Mouse (Mus musculus) hindbrain, embryonic 12.5 days (tissue): Measurements from ENCODE around the gene Fosl1. TPM values are rescaled to one million over a fixed set of nuclear protein-coding genes. Genes with fewer than 3 reads are reported as not detected.

ENCODE experiments used
- ATAC-seq: fragments of 200-750 bp; cut with Nextera tagmentation; 2 replicates; pipeline ENCODE4 v1.8.0; 2017; ENCODE audit warnings: moderate TSS enrichment; ENCODE audit not compliant: low FRiP score
- H3K27ac ChIP-seq: fragments of 300-500 bp; sonication (generic); 2 replicates; pipeline ENCODE4 v1.5.1; 2016; ENCODE audit warnings: mild to moderate bottlenecking
- H3K27me3 ChIP-seq: fragments of 300-500 bp; sonication (generic); 2 replicates; pipeline ENCODE4 v1.6.1; 2016; ENCODE audit warnings: mild to moderate bottlenecking
- H3K36me3 ChIP-seq: fragments of 300-500 bp; sonication (generic); 2 replicates; pipeline ENCODE4 v1.6.1; 2016; ENCODE audit warnings: mild to moderate bottlenecking
- H3K4me1 ChIP-seq: fragments of 300-500 bp; sonication (generic); 2 replicates; pipeline ENCODE4 v1.6.1; 2016
- H3K4me2 ChIP-seq: fragments of 300-500 bp; sonication (generic); replicated peaks from 2 replicates; pipeline ENCODE4 v1.6.1; 2016; ENCODE audit warnings: mild to moderate bottlenecking
- H3K4me3 ChIP-seq: fragments of 300-500 bp; sonication (generic); 2 replicates; pipeline ENCODE4 v1.5.1; 2016; ENCODE audit warnings: mild to moderate bottlenecking
- H3K9ac ChIP-seq: fragments of 300-500 bp; sonication (generic); 2 replicates; pipeline ENCODE4 v1.6.1; 2016; ENCODE audit warnings: mild to moderate bottlenecking, moderate library complexity
- H3K9me3 ChIP-seq: fragments of 300-500 bp; sonication (generic); replicated peaks from 2 replicates; pipeline ENCODE4 v1.6.1; 2016; ENCODE audit warnings: mild to moderate bottlenecking
- WGBS: fragments of 180-500 bp; shearing (Covaris S2); methylation state at CpG from one replicate; pipeline ENCODE4 v1.1.7; 2016; 5-methylcytosine and 5-hydroxymethylcytosine counted together
- polyA plus RNA-seq: library from polyadenylated mRNA; unstranded; fragments of >200 nt; fragmentation: Nextera tagmentation; extraction: Ambion mirVana; gene quantifications from 2 replicates; pipeline ENCODE4 v1.2.1, GENCODE M21; 2016

Gene Fosl1
- polyA plus RNA-seq, 1 experiment from 2014 or later, result not detected

DNA sequence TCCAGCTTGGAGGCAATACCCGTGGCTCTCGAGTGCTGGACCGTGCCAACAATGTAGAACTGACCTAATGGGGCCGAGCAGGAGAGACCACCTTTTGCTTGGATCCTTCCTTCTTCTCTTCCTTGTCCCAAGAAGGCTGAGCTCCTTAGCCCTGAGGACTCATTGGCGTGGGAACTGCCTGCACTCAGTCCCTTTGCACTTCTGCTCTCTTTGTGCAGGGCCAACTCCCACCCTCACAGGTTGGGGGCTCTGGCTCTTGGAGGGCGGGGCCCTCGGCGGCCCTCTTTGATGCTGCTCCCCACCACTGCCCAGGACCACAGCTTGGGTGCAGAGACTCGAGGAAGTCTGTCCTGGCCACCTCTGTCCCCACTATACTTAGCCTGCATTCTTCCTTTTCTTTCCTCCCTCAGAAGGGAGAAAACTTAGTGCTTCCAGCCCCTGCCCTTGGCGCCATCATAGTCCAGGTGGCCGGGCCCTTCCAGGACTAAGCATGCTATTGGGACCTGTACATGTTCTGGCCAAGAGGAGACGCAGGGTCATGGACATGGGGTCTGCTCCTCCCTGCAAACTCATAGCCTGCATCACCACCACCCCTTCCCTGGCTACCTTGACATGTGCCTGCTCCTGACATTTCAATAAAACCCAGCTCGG is 20.6 kb upstream of the Fosl1 start:
- WGBS, result 92% methylated on average over 13 of the region's 13 CpGs
- peaks cover 30% of the 10 kb centered on the region for H3K36me3 ChIP-seq
- H3K27me3 ChIP-seq, result no peaks in the 10 kb centered on the region
- ATAC-seq, result no peak
- H3K4me2 ChIP-seq, result peak overlapping the region; percentile 81
- H3K4me1 ChIP-seq, result peaks cover 36% of the 10 kb centered on the region
- H3K9me3 ChIP-seq, result no peaks in the 10 kb centered on the region
- H3K9ac ChIP-seq, result peak overlapping the region; percentile 90
- H3K27ac ChIP-seq, result no peak overlapping the region
- 0 out of 2 replicates have a peak overlapping the region, but pooled peaks have one; percentile 77 for H3K4me3 ChIP-seq

DNA sequence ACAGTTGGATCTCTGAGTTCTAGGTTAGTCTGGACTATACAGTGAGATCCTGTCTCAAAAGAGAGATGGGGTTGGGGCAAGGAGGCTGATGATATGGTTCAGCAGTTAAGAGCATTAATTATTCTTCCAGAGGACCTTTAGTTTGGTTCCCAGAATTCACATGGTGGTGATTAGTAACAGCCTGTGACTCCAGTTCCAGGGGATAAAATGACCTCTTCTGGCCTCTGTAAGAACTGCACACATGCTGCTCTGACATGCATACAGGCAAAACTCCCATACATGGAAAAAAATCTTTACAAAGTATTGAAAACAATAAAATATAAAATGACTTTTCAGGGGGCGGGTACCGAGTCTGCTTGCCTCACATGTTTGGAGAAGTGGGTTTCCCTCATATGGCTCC is 19.3 kb upstream of the Fosl1 start:
- no peak for ATAC-seq
- H3K36me3 ChIP-seq, result peaks cover 19% of the 10 kb centered on the region
- 89% methylated on average over 2 of the region's 2 CpGs for WGBS
- no peak overlapping the region for H3K4me2 ChIP-seq
- H3K27ac ChIP-seq, result no peak overlapping the region
- no peak overlapping the region for H3K9ac ChIP-seq
- no peaks in the 10 kb centered on the region for H3K27me3 ChIP-seq
- H3K4me3 ChIP-seq, result no peak overlapping the region
- peaks cover 32% of the 10 kb centered on the region for H3K4me1 ChIP-seq
- no peaks in the 10 kb centered on the region for H3K9me3 ChIP-seq

DNA sequence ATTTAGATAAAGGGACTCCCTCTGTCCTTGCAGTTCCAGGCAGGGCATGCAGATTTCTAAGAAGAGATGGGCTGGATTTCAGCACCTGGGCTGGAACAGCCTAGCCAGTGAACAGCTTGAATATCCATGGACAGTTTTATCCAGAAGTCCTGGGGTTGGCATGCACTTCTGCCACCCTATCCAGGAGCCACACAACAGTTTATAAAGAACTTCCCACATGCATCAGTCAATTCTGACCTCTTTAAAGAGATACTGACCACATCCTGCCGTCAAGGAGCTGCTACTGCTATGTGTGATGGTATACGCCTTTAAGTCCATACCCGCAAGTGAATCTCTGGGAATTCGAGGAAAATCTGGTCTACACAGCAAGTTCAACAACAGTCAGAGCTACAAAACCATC is 18.1 kb upstream of the Fosl1 start:
- Histone ChIP-seq H3K9ac (no peak overlapping the region), H3K4me2 (no peak overlapping the region), H3K4me3 (no peak overlapping the region), H3K36me3 (peaks cover 19% of the 10 kb centered on the region), H3K9me3 (no peaks in the 10 kb centered on the region), H3K4me1 (peaks cover 33% of the 10 kb centered on the region), H3K27me3 (peaks cover 3% of the 10 kb centered on the region; the same call in 1 of the 2 replicates), H3K27ac (no peak overlapping the region)
- ATAC-seq, result no peak
- 92% methylated on average over 4 of the region's 4 CpGs for WGBS

DNA sequence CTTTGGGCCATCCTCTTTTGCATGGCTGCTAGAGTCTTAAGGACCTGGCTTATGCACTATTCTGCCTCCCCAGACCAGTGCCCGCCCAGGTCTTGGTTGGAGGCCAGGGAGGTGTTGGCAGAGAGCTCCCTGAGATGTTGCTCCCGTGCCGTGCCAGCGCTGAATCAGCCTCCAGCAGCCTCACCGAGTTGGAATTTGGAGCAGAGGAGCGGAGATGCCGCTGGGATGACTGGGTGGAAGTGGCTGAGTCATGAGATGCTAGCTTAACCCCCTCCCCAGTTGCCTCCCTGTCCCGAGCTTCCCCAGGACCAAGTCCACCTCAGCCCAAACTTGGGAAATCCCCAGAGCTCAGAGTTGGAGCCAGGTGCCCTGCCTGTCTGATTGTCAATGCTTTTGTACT is 17.5 kb upstream of the Fosl1 start:
- Histone ChIP-seq H3K4me2 (no peak overlapping the region), H3K9me3 (no peaks in the 10 kb centered on the region), H3K4me1 (peaks cover 34% of the 10 kb centered on the region), H3K27me3 (peaks cover 5% of the 10 kb centered on the region; the same call in 1 of the 2 replicates), H3K9ac (no peak overlapping the region), H3K4me3 (no peak overlapping the region), H3K27ac (no peak overlapping the region), H3K36me3 (peaks cover 19% of the 10 kb centered on the region)
- WGBS, result 71% methylated on average over 8 of the region's 8 CpGs
- no peak for ATAC-seq

DNA sequence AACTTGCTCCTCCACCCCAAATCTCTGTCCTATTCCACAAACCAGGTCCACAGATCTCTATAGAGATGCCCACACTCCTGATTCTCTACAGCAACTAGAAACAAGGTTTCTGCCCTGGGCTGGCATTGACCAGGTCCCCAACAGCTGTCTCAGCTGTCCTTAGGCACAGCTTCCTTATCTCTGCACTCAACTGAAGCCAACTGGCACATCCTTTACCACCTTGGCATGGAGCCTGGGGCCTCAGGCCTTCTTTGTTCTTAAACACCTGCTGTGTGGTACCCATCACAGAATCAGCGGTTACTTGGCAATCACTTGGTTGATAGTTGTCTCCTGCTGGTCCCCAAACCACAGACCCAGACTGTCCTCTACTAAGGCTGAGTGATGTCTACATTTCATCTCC is 16.9 kb upstream of the Fosl1 start:
- Histone ChIP-seq H3K27ac (no peak overlapping the region), H3K27me3 (peaks cover 5% of the 10 kb centered on the region; the same call in 1 of the 2 replicates), H3K9me3 (no peaks in the 10 kb centered on the region), H3K4me3 (no peak overlapping the region), H3K4me1 (peaks cover 34% of the 10 kb centered on the region), H3K9ac (no peak overlapping the region), H3K4me2 (no peak overlapping the region), H3K36me3 (peaks cover 19% of the 10 kb centered on the region)
- 92% methylated on average over 1 of the region's 1 CpGs for WGBS
- ATAC-seq, result no peak

DNA sequence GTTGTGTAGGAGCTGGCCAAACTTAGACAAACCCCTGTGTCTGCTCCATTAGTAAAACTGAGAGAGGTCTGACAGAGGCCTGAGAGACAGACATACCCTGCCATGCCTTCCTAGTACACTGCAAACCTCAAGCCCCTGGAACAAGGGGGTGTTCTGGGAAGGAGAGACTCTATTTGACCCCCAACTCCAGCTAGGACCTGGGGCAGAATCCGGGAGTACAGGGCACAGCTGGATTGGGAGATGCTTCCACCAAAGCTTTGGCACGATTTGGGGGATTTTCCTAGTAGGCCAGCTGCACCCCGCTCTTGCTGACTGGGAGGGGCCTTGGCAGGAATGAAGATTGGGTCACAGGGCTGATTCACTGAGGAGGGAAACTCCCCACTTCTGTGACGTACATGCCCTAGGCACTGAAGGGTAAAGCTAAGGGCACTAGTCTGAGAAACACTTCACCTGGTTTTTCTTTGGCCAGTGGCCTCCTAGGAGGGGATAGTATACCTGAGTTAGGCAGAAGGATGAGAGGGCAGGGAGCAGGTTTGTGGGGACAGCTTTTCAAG is 15.4 kb upstream of the Fosl1 start:
- H3K4me2 ChIP-seq, result no peak overlapping the region
- H3K4me1 ChIP-seq, result peaks cover 20% of the 10 kb centered on the region
- no peak overlapping the region for H3K9ac ChIP-seq
- WGBS, result 82% methylated on average over 4 of the region's 4 CpGs
- ATAC-seq, result no peak
- H3K9me3 ChIP-seq, result no peaks in the 10 kb centered on the region
- H3K36me3 ChIP-seq, result peaks cover 7% of the 10 kb centered on the region
- H3K27me3 ChIP-seq, result peaks cover 5% of the 10 kb centered on the region; the same call in 1 of the 2 replicates
- H3K27ac ChIP-seq, result no peak overlapping the region
- H3K4me3 ChIP-seq, result no peak overlapping the region

DNA sequence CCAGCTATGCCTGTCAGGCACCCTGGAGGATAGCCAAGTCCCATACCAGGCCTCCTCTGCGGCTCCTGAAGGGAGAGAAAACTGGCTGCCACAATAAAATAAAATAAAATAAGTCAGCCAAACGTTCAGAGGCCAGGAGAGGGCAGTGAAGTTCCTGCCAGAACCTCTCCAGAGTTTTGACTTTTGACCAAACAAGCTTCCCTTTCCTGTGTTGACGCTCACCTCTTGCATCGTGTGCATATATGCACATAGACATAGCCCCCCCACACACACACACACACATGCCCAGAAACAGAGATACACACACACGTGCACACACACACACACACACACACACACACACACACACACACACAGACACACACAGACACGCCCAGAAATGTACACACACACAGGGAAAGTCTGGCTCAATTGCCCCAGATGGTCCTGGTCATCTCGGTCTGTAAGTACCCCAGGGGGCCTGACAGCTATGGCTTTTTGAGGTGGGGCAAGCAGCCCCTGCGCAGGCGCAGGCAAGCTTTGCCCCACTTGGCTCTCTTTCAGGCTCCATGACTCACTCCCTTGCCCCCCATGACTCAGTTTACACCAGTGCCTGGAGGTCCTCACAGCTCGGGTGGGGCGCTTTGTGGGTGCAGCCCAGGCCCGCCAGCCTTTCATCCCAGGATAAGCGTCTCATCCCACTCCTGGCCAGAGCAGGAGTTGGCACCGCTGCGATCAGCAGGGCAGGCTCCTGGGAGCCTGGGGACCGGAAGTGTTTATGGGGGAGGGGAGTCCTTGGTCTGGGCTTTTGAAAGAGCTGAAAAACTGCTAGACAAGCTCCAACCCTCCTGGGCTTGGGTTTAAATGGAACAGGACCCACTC is 14.1 kb upstream of the Fosl1 start:
- H3K4me2 ChIP-seq, result peak overlapping the region; percentile 49
- H3K36me3 ChIP-seq, result 0 out of 2 replicates have a peak, but pooled peaks cover 4% of the 10 kb centered on the region
- H3K9ac ChIP-seq, result peak overlapping the region; percentile 49; the same call in 1 of the 2 replicates
- peak overlapping the region; percentile 15; the same call in 1 of the 2 replicates for H3K4me3 ChIP-seq
- peaks cover 17% of the 10 kb centered on the region for H3K4me1 ChIP-seq
- 12% methylated on average over 16 of the region's 16 CpGs for WGBS
- no peak; the same call in 1 of the 2 replicates for ATAC-seq
- H3K9me3 ChIP-seq, result no peaks in the 10 kb centered on the region
- peaks cover 5% of the 10 kb centered on the region; the same call in 1 of the 2 replicates for H3K27me3 ChIP-seq
- peak overlapping the region; percentile 45; the same call in 1 of the 2 replicates for H3K27ac ChIP-seq

DNA sequence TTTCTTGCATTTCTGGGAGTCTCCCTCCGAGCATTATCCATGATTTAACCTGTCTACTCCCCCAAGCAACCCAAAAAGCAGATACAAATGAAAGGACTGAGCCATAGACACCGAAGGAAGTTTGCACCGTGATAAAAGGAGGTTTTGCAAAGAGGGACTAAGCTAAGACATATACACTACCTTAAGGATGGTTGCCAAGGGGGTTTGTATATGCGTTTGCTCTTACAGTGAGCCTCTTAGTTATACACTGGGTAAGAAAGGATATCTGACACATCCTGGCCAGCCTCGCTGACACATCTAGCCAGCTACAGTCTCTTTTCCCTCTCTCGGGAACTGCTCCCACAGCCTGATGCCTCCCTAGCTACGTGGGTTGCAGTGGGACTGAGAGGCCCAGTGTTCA is 13.4 kb upstream of the Fosl1 start:
- WGBS, result 64% methylated on average over 7 of the region's 7 CpGs
- H3K4me3 ChIP-seq, result peak overlapping the region; percentile 15; the same call in 1 of the 2 replicates
- no peak overlapping the region for H3K27ac ChIP-seq

DNA sequence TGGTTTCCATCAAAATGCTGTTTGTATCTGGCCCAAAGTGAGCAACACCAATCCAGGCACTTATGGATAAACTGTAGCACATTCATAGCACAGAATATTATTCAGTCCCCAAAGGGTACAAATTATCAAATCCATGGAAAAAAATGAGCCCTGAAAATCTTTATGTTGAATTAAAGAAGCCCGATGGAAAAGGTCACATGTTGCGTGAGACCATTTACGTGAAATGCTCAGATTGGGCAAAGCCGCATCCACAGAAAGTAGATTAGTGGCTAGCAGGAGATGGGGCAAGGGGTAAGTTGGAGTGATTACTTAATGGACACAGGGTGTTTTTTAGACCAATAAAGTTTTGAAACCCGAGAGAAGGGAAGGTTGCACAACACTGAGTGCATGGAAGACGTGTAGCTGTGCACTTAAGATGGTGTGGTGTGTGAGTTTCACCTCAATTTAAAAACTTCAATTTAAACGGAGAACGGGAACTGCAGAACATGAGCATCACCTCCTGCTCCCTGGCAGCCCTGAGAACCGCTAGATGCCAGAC is 2.9 kb upstream of the Fosl1 start:
- 69% methylated on average over 9 of the region's 9 CpGs for WGBS
- ATAC-seq, result no peak
- Histone ChIP-seq H3K36me3 (no peaks in the 10 kb centered on the region), H3K4me1 (peaks cover 18% of the 10 kb centered on the region), H3K27me3 (peaks cover 57% of the 10 kb centered on the region), H3K9ac (no peak overlapping the region), H3K4me2 (no peak overlapping the region), H3K9me3 (peaks cover 9% of the 10 kb centered on the region), H3K4me3 (no peak overlapping the region), H3K27ac (no peak overlapping the region)

More for the DNA sequence above, 13.4 kb upstream of the Fosl1 start:
- no peaks in the 10 kb centered on the region for H3K9me3 ChIP-seq
- H3K4me1 ChIP-seq, result peaks cover 17% of the 10 kb centered on the region
- H3K36me3 ChIP-seq, result 0 out of 2 replicates have a peak, but pooled peaks cover 4% of the 10 kb centered on the region
- H3K9ac ChIP-seq, result 0 out of 2 replicates have a peak overlapping the region, but pooled peaks have one; percentile 49
- no peak for ATAC-seq
- peak overlapping the region; percentile 49 for H3K4me2 ChIP-seq
- peaks cover 5% of the 10 kb centered on the region; the same call in 1 of the 2 replicates for H3K27me3 ChIP-seq

DNA sequence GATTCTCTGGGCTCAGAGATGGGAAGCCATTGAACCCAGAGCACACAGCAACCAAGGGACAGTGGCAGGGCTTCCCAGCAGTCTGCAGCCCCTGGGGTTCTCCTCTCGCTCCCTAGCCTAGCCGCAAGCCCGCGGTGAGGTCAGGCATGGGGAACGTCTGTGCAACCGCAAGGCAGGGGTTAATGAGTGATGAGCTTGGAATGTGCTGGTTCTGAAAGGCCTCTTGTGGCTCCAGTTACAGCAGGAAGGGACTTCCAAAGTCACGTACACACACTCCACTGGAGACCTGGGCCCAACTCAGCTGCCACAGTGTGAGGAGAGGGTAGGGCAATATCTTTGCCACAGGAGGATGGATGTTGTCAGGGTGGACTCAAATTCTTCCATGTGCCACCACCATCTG is 2.4 kb upstream of the Fosl1 start:
- 38% methylated on average over 7 of the region's 7 CpGs for WGBS
- Histone ChIP-seq H3K27ac (no peak overlapping the region), H3K4me2 (no peak overlapping the region), H3K9ac (no peak overlapping the region), H3K36me3 (no peaks in the 10 kb centered on the region), H3K4me3 (no peak overlapping the region), H3K4me1 (peaks cover 18% of the 10 kb centered on the region), H3K9me3 (peaks cover 9% of the 10 kb centered on the region), H3K27me3 (peaks cover 62% of the 10 kb centered on the region)
- no peak for ATAC-seq

DNA sequence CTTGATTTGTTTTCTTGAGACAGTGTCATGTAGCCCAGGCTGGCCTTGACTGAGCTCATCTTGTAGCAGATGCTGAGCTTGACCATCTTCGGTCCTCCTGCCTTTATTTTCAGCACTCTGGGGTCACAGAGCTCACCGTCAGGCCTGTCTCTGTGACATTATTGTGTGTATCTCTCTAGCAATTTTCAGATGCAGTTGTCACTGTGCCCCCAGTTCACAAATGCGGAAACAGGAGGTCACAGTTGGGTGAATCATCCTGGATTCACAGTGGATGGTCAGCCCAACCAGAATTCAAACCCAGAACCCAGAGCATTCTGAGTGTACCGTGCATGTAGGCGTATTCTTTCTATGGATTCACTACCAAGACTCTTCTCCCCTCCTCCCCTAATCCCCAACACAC is 1.6 kb upstream of the Fosl1 start:
- Histone ChIP-seq H3K4me1 (peaks cover 18% of the 10 kb centered on the region), H3K27me3 (peaks cover 70% of the 10 kb centered on the region), H3K9ac (no peak overlapping the region), H3K9me3 (peaks cover 1% of the 10 kb centered on the region; the same call in 1 of the 2 replicates), H3K4me2 (no peak overlapping the region), H3K36me3 (no peaks in the 10 kb centered on the region), H3K4me3 (no peak overlapping the region), H3K27ac (no peak overlapping the region)
- WGBS, result 89% methylated on average over 5 of the region's 5 CpGs
- ATAC-seq, result no peak
